Mouse (Mus musculus) C2C12 (cell line): Measurements from ENCODE around the gene Rcc1l.

Experiments used
- CEBPB ChIP-seq: IDR thresholded peaks from one replicate; pipeline ENCODE4 v1.6.1; 2011; ENCODE audit warnings: low read depth, mild to moderate bottlenecking, control low read depth, moderate library complexity
- CTCF ChIP-seq: IDR thresholded peaks from one replicate; pipeline ENCODE4 v1.5.1; 2011; ENCODE audit not compliant: control insufficient read depth, insufficient read depth, insufficient read length
- MAX ChIP-seq: IDR thresholded peaks from one replicate; pipeline ENCODE4 v1.6.1; 2011; ENCODE audit warnings: mild to moderate bottlenecking, control low read depth
- MYOD1 ChIP-seq: IDR thresholded peaks from one replicate; pipeline ENCODE4 v1.6.1; 2011; ENCODE audit warnings: low read depth; ENCODE audit not compliant: control insufficient read depth, insufficient read length
- MYOG ChIP-seq: IDR thresholded peaks from one replicate; pipeline ENCODE4 v1.6.1; 2011; ENCODE audit not compliant: control insufficient read depth, insufficient read length; ENCODE audit errors: extremely low read depth
- USF1 ChIP-seq: IDR thresholded peaks from one replicate; pipeline ENCODE4 v1.6.1; 2011; ENCODE audit warnings: low read depth, mild to moderate bottlenecking, control low read depth, moderate library complexity

DNA sequence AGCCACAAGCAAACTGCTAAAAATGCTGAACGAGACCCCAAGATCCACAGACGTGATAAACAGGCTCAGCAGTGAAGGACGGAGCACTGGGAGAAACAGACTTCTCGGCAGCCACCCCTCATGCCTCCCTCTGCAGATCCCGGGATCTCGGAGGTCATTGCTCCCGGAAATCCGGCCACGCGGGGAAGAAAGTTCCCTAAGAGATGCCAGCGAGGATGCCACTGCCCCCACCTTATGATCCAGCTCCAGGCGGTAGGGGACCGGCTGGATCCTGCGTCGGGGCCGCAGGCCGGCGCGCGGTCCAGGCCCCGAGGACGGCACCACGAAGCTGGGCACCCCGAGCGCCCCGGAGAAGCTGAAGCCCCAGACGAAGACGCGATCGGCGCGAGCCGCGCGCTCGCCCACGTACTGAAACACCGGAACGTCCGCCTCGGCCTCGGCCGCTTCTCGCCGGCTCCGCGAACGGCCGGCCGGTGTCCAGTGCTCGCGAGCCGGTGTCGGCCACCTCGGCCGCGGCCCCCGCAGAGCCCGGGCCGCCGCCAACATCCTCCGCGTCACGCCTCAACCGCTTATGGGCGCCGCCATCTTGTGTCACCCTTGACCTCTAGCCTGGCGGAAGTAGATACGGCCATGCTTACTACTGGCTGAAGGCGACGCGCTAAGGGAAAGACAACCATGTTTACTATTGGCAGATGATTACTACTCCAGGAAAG is at the start of gene Rcc1l:
- no peak for TF ChIP-seq CTCF
- TF ChIP-seq MYOD1 = no peak
- TF ChIP-seq USF1 = no peak
- TF ChIP-seq MAX = peak; percentile 60
- TF ChIP-seq CEBPB = no peak
- TF ChIP-seq MYOG = no peak
